Mouse (Mus musculus): Measurements from ENCODE around the gene Gm20388.

GRCm38 (mm10) chr8:120966557-120966956 is 1055.9 kb downstream of the Gm20388 start:
- TF ChIP-seq CTCF (IDR thresholded peaks at IDR 0.05; ENCODE audit: extremely low read depth, insufficient read depth, low read length) = no peak
- TF ChIP-seq POLR2A (IDR thresholded peaks at IDR 0.05; ENCODE audit: extremely low read depth, insufficient read depth, low read length) = no peak

Measured in cortical plate, adult 2 months (tissue).